Mouse (Mus musculus) hindbrain, embryonic 14.5 days (tissue): ENCODE data around the gene Arfgap1. TPM values are rescaled to one million over a fixed set of nuclear protein-coding genes. Genes with fewer than 3 reads are reported as not detected.
A peak's percentile ranks its signal among the peaks of the same experiment; 100 is the strongest.

Source experiments
- ATAC-seq: fragments of 200-750 bp; cut with Nextera tagmentation; 2 replicates; pipeline ENCODE4 v1.8.0; 2017; ENCODE audit warnings: moderate number of reproducible peaks, mild to moderate bottlenecking, moderate TSS enrichment, moderate library complexity; ENCODE audit not compliant: low FRiP score
- DNase-seq: peaks from one replicate; pipeline ENCODE4 v3.0.0-alpha.2; 2015; ENCODE audit warnings: low spot score
- H3K27ac ChIP-seq: fragments of 300-500 bp; sonication (generic); 2 replicates; pipeline ENCODE4 v1.5.1; 2014; ENCODE audit warnings: mild to moderate bottlenecking, moderate library complexity
- H3K27me3 ChIP-seq: fragments of 300-500 bp; sonication (generic); 2 replicates; pipeline ENCODE4 v1.6.1; 2014; ENCODE audit warnings: mild to moderate bottlenecking, low read length, mixed read lengths; ENCODE audit not compliant: control insufficient read depth, insufficient read depth
- H3K36me3 ChIP-seq: fragments of 300-500 bp; sonication (generic); replicated peaks from 2 replicates; pipeline ENCODE4 v1.6.1; 2014; ENCODE audit not compliant: control insufficient read depth, insufficient read depth
- H3K4me1 ChIP-seq: fragments of 300-500 bp; sonication (generic); replicated peaks from 2 replicates; pipeline ENCODE4 v1.6.1; 2014; ENCODE audit warnings: antibody characterized with exemption, low read length, mixed read lengths; ENCODE audit not compliant: control insufficient read depth, insufficient read depth
- H3K4me2 ChIP-seq: fragments of 300-500 bp; sonication (generic); replicated peaks from 2 replicates; pipeline ENCODE4 v1.6.1; 2014; ENCODE audit warnings: mild to moderate bottlenecking, moderate library complexity
- H3K4me3 ChIP-seq: fragments of 300-500 bp; sonication (generic); replicated peaks from 2 replicates; pipeline ENCODE4 v1.5.1; 2014; ENCODE audit warnings: mild to moderate bottlenecking, low read length
- H3K9ac ChIP-seq: fragments of 300-500 bp; sonication (generic); 2 replicates; pipeline ENCODE4 v1.6.1; 2014
- H3K9me3 ChIP-seq: fragments of 300-500 bp; sonication (generic); 2 replicates; pipeline ENCODE4 v1.6.1; 2016; ENCODE audit warnings: low read length; ENCODE audit not compliant: control insufficient read depth
- WGBS: fragments of 180-500 bp; shearing (Covaris S2); extraction: QIAGEN DNeasy Blood & Tissue Kit; methylation state at CpG from one replicate; pipeline ENCODE4 v1.1.7; 2014; 5-methylcytosine and 5-hydroxymethylcytosine counted together
- polyA plus RNA-seq: library from polyadenylated mRNA; unstranded; fragments of >200 nt; fragmentation: Nextera tagmentation; extraction: Ambion mirVana; gene quantifications from 2 replicates; pipeline ENCODE4 v1.2.1, GENCODE M21; 2014

Gene Arfgap1
- 88.2 and 96.2 TPM in 2 replicates for polyA plus RNA-seq

- ATAC-seq (peak; percentile 93), DNase-seq (peak; percentile 91)
- peaks cover 30% of the 10 kb centered on the region for H3K36me3 ChIP-seq
- H3K4me1 ChIP-seq, result peaks cover 15% of the 10 kb centered on the region
- H3K27ac ChIP-seq, result peak within 1 kb of the TSS; percentile 93
- H3K9ac ChIP-seq, result peak within 1 kb of the TSS; percentile 90
- no peaks in the 10 kb centered on the region for H3K27me3 ChIP-seq
- peak within 1 kb of the TSS; percentile 91 for H3K4me2 ChIP-seq
- H3K9me3 ChIP-seq, result no peaks in the 10 kb centered on the region
- H3K4me3 ChIP-seq, result peak within 1 kb of the TSS; percentile 89
- WGBS, result under 1% methylated on average over 57 of the region's 57 CpGs
Measured at GRCm38 (mm10) chr2:180967010-180967763, at the start of gene Arfgap1. Gene Arfgap1, plus strand, starts transcription at chr2:180967225.

GRCm38 (mm10) chr2:180919913-180920809, 46.9 kb upstream of the Arfgap1 start:
- H3K9me3 ChIP-seq, result no peaks in the 10 kb centered on the region
- peak overlapping the region; percentile 76 for H3K27ac ChIP-seq
- H3K4me1 ChIP-seq, result peaks cover 8% of the 10 kb centered on the region
- peak; percentile 63 for ATAC-seq
- peak overlapping the region; percentile 99 for H3K4me3 ChIP-seq
- WGBS, result under 1% methylated on average over 59 of the region's 61 CpGs
- H3K27me3 ChIP-seq, result no peaks in the 10 kb centered on the region
- no peak for DNase-seq
- peak overlapping the region; percentile 95 for H3K4me2 ChIP-seq
- peaks cover 38% of the 10 kb centered on the region for H3K36me3 ChIP-seq
- H3K9ac ChIP-seq, result peak overlapping the region; percentile 99

GRCm38 (mm10) chr2:180920810-180921400, 46.1 kb upstream of the Arfgap1 start, which contains the start of gene Ythdf1:
Gene Ythdf1, minus strand, starts transcription at chr2:180920949.
- no peaks in the 10 kb centered on the region for H3K27me3 ChIP-seq
- under 1% methylated on average over 45 of the region's 56 CpGs for WGBS
- peak; percentile 97 for DNase-seq
- peak; percentile 95 for ATAC-seq
- peak within 1 kb of the TSS; percentile 99 for H3K9ac ChIP-seq
- H3K4me3 ChIP-seq, result peak within 1 kb of the TSS; percentile 99
- peaks cover 30% of the 10 kb centered on the region for H3K36me3 ChIP-seq
- H3K4me2 ChIP-seq, result peak within 1 kb of the TSS; percentile 95
- H3K27ac ChIP-seq, result peak within 1 kb of the TSS; percentile 76
- H3K4me1 ChIP-seq, result peaks cover 8% of the 10 kb centered on the region
- H3K9me3 ChIP-seq, result no peaks in the 10 kb centered on the region

GRCm38 (mm10) chr2:180922739-180923138, 44.3 kb upstream of the Arfgap1 start:
- peaks cover 8% of the 10 kb centered on the region for H3K4me1 ChIP-seq
- no peak overlapping the region for H3K9ac ChIP-seq
- peaks cover 13% of the 10 kb centered on the region for H3K36me3 ChIP-seq
- H3K4me2 ChIP-seq, result no peak overlapping the region
- no peak overlapping the region for H3K27ac ChIP-seq
- H3K9me3 ChIP-seq, result no peaks in the 10 kb centered on the region
- WGBS, result 91% methylated on average over 6 of the region's 6 CpGs
- ATAC-seq (no peak), DNase-seq (no peak)
- no peaks in the 10 kb centered on the region for H3K27me3 ChIP-seq
- no peak overlapping the region for H3K4me3 ChIP-seq

DNA sequence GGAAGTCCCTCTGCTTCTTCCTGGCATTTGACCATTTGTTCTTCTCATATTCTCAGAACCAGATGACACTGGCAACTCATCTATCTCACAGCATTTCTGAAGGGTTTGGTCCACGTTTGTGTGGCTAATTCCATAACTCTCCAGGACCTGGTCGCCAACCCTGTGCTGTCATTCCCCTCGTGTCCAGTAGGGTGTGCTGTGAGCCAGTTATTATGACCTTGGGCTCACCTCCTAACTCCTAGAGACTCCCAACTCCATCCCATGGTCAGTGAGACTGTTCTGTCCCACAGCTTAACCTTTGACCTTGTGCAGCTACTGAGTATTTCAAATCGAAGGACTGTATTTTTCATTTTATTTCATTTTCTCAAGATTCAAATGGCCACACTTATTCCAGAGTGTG, 41.8 kb upstream of the Arfgap1 start:
- H3K27me3 ChIP-seq, result no peaks in the 10 kb centered on the region
- H3K27ac ChIP-seq, result no peak overlapping the region
- H3K9me3 ChIP-seq, result no peaks in the 10 kb centered on the region
- peak; percentile 81 for DNase-seq
- H3K4me2 ChIP-seq, result no peak overlapping the region
- WGBS, result 4% methylated on average over 4 of the region's 4 CpGs
- H3K4me3 ChIP-seq, result no peak overlapping the region
- no peak overlapping the region for H3K9ac ChIP-seq
- no peaks in the 10 kb centered on the region for H3K36me3 ChIP-seq
- no peak for ATAC-seq
- H3K4me1 ChIP-seq, result no peaks in the 10 kb centered on the region; the same call in 1 of the 2 replicates

DNA sequence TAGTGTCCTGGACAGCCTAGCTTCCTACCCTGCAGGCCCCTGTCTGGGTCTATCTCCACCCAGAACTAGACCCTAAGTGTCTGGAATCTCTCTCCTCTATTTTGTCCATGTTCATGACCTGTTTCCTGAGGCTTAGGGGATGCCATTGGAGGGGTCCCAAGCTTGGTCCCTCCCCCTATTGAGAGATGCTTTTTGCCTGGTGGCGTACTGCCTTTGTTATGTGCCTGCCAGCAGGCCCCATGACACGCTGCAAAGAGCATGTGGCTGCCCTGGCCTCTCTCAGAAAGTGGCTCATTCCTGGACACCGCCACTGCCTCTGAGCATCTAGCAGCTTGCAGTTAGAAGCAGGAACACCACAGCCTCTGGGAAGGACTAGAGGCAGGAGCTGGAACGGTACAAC, 38.3 kb upstream of the Arfgap1 start, which contains the start of gene Birc7:
Gene Birc7, plus strand, starts transcription at position 301 of the 400 bp plus-strand sequence.
- Histone ChIP-seq H3K9ac (no peak within 1 kb of the TSS), H3K4me3 (no peak within 1 kb of the TSS), H3K27ac (no peak within 1 kb of the TSS), H3K36me3 (0 out of 2 replicates have a peak, but pooled peaks cover 9% of the 10 kb centered on the region), H3K4me1 (no peaks in the 10 kb centered on the region), H3K27me3 (no peaks in the 10 kb centered on the region), H3K9me3 (no peaks in the 10 kb centered on the region), H3K4me2 (no peak within 1 kb of the TSS)
- ATAC-seq, result no peak
- 41% methylated on average over 4 of the region's 4 CpGs for WGBS
- DNase-seq, result no peak

GRCm38 (mm10) chr2:180932418-180932817, 34.6 kb upstream of the Arfgap1 start:
- ATAC-seq (no peak), DNase-seq (no peak)
- no peaks in the 10 kb centered on the region for H3K9me3 ChIP-seq
- WGBS, result 81% methylated on average over 1 of the region's 1 CpGs
- H3K27ac ChIP-seq, result no peak overlapping the region
- H3K4me1 ChIP-seq, result no peaks in the 10 kb centered on the region
- H3K36me3 ChIP-seq, result peaks cover 21% of the 10 kb centered on the region
- no peaks in the 10 kb centered on the region for H3K27me3 ChIP-seq
- H3K9ac ChIP-seq, result no peak overlapping the region
- no peak overlapping the region for H3K4me2 ChIP-seq
- H3K4me3 ChIP-seq, result no peak overlapping the region

DNA sequence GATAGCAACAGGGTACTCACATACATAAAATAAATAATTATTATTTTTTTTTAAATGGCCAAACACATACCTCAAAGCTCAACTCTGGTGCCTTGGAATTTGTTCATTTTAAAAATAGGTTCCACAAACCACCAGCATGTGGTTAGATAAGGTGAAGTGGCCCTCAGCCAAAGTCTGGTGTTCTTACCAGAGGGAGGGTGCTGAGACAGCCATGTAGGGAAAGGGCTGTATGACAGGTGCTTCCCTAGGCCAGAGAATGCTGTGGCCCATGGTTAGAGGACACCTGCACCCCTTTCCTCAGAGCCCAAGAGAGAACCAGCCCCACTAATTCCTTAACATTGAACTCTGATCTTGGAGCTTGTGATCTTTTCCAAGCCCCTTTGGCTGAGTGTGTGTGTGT, 26.8 kb upstream of the Arfgap1 start:
- H3K36me3 ChIP-seq, result peaks cover 28% of the 10 kb centered on the region
- no peak for DNase-seq
- H3K4me2 ChIP-seq, result no peak overlapping the region
- no peak for ATAC-seq
- H3K27ac ChIP-seq, result no peak overlapping the region
- no peaks in the 10 kb centered on the region for H3K4me1 ChIP-seq
- no peaks in the 10 kb centered on the region for H3K27me3 ChIP-seq
- H3K9me3 ChIP-seq, result no peaks in the 10 kb centered on the region
- no peak overlapping the region for H3K4me3 ChIP-seq
- H3K9ac ChIP-seq, result no peak overlapping the region

DNA sequence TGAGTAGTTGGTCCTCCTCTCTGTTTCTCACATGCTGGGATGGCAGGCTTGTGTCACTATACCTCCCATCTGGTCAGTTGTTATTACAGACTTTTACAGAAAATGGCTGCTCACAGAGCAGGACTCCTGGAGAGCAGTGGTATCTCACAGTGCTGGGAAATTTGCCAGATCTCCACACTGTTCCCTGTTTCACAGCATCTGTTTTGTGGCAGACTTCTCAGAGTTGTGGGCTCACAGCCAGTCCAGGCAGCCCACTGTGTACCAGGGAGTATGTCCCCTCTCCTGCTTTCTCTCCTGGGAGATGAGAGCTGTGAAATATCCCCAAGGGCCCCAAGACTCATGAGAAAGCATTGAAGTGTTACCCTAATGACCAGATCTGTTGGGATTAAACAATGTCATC, 25.2 kb upstream of the Arfgap1 start:
- Histone ChIP-seq H3K4me2 (no peak overlapping the region), H3K4me1 (no peaks in the 10 kb centered on the region), H3K9me3 (no peaks in the 10 kb centered on the region), H3K27ac (peak overlapping the region; percentile 41; the same call in 1 of the 2 replicates), H3K4me3 (no peak overlapping the region), H3K27me3 (no peaks in the 10 kb centered on the region), H3K36me3 (peaks cover 25% of the 10 kb centered on the region), H3K9ac (no peak overlapping the region)
- ATAC-seq, result no peak
- DNase-seq, result no peak
